Mouse (Mus musculus): ENCODE measurements around the gene Tdpoz5.
"Not testable (repeated sequence)": the region's sequence is repeated elsewhere in the genome, so short reads cannot be mapped to it uniquely, and the experiment has no call there.

Gene Tdpoz5

DNA sequence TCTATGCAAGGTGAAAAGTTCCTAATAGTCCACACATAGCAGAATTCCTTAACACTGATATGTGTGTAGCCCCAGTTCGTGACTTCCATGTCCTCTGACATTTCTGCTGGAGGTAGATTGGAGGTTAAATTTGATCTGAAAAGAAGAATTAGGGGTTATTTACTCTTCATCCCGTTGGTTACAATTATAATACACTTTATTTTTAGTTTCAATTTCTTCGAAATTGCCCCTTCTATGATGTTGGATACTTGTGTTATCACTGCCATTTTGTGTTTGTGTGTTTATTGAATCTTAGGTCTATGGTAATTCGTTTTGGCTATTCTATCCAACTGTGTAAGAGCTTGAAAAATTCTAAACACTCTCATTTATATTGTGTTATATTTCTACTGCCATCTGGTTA lies at the start of gene Tdpoz5:
Gene Tdpoz5 (minus strand): TSS at position 101 of the 400 bp plus-strand sequence.
- not testable (repeated sequence) for DNase-seq (ENCODE audit: low read depth)

DNA sequence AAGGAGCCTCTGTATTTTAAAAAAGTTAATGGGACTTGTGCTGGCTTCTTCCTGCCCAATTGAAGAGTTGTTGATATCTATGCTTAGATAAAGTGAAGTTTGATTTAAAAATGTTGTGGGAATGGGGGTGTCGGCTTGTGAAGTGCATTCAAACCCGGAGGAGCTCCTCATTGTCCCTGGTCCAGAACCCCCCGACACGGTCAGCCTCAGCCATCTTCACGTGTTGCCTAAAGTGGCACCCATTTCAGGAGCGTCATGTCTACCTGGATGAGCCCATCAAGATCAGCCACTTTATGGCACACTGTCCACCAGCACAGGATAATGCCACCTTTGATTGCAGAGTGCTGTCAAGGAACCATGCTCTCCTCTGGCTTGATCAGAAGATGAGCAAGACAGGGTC lies 7.8 kb upstream of the Tdpoz5 start:
- not testable (repeated sequence) for DNase-seq (ENCODE audit: low read depth)

GRCm38 (mm10) chr3:93943443-93943842 lies 17.7 kb downstream of the Tdpoz5 start, which contains the start of gene Gm9117:
Gene Gm9117 (minus strand): TSS chr3:93943543.
- not testable (repeated sequence) for DNase-seq (ENCODE audit: low read depth)

- DNase-seq (ENCODE audit: low read depth), result not testable (repeated sequence)
Measured at GRCm38 (mm10) chr3:93938386-93938785, 22.7 kb downstream of the Tdpoz5 start.
